Mouse (Mus musculus): Measurements from ENCODE around the gene Ninj2.
"Not testable (repeated sequence)": the region's sequence is repeated elsewhere in the genome, so short reads cannot be mapped to it uniquely, and the experiment has no call there.

Ninj2 gene

DNA sequence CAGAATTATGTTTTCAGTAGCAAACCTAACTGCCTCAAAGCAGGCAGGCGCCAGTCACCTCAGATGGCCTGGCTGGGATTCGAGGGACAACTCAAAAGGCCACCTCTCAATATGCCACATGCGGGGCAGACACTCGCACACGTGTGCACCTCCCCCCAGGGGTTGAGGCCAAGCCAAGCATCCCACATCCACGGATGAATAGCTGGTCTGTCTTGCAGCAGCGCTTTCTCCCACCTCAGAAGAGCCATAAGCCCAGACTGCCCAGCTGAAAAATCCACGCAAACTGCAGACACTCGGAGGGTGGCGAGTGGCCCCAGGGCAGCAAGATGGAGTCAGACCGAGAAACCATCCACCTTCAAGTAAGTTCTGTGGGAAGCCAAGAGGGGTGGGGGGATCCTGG, at the start of gene Ninj2:
TSS of gene Ninj2 (plus strand) at position 251 of the 400 bp plus-strand sequence.
- no peak for DNase-seq

GRCm38 (mm10) chr6:120045406-120045805, 47.7 kb upstream of the Ninj2 start:
- DNase-seq: no peak

- no peak for DNase-seq
Observed at GRCm38 (mm10) chr6:120047705-120048292, 45.4 kb upstream of the Ninj2 start.

GRCm38 (mm10) chr6:120054412-120054811, 38.7 kb upstream of the Ninj2 start:
- DNase-seq: no peak

- DNase-seq: no peak
Observed at GRCm38 (mm10) chr6:120055666-120056540, 37.2 kb upstream of the Ninj2 start.

GRCm38 (mm10) chr6:120062934-120063333, 30.2 kb upstream of the Ninj2 start:
- no peak for DNase-seq

DNA sequence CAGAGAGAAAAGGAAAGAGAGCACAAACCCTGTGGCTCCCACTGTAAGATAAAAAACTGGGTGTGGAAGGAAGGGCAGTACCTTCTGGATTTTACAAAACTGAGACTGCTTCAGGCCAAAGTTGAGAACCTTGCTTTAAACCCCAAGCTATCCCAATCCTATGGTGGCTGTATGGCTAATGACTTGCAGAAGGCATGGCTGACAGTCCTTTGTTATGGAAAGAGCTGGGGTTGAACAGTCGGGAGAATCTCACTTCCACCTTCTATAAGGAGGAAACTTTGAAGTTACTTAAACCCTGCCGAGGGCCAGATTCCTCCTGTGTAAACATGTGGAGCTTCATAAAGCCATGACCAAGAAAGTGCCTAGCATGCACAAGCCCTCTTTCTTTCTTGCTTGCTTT, 28.5 kb upstream of the Ninj2 start:
- DNase-seq: no peak

DNA sequence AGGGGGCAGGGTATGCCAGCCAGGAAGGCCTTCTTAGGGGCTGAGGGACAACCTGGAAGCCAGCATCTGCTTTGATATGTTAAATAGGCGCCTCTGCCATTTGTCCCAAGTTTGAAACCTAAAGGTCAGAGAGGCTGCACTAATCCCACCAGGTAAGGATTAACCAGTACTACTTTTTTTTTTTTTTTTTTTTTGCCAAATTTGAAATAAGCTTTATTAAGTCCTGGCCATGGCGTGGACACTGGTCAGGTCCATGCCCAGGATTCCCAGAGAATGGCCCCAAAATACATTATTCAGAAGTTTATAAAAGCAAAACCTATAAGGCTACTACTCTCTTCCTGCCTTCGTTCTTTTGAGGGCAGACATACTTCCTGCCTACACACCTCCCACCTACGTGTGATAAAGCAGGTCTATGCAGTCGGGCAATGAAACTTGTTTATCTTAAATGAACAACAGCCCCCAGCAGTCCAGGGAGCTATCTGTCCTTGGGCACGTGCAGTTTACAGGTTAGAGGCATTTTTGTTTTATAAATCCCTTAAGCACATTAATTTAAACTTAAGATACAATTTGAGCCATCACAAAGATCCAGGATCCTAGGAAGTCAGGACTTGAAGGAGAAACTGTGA, 27.5 kb upstream of the Ninj2 start:
- no peak for DNase-seq

DNA sequence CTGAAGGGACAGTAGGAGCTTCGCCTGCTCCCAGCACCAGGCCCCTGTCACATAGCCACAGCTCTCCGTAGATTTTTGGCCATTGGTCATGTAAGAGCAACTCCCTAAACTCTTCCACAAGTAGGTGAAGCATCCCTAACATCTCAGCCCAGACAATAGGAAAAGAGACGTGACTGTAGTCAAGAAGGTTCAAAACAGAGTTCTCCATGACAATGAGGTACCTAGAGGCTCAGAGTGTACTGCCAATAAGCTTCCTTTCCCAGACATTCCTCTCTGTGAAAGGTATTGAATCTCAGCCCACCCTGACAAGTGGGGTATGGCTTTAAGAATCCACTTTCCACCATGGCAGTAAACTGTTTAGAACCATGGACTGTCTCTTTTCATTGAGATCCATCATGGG, 23.6 kb upstream of the Ninj2 start:
- no peak for DNase-seq

GRCm38 (mm10) chr6:120072630-120073029, 20.5 kb upstream of the Ninj2 start:
- no peak for DNase-seq

- no peak for DNase-seq
Observed at GRCm38 (mm10) chr6:120076619-120077450, 16.3 kb upstream of the Ninj2 start.

- DNase-seq: no peak
Observed at GRCm38 (mm10) chr6:120079547-120079946, 13.6 kb upstream of the Ninj2 start.

DNA sequence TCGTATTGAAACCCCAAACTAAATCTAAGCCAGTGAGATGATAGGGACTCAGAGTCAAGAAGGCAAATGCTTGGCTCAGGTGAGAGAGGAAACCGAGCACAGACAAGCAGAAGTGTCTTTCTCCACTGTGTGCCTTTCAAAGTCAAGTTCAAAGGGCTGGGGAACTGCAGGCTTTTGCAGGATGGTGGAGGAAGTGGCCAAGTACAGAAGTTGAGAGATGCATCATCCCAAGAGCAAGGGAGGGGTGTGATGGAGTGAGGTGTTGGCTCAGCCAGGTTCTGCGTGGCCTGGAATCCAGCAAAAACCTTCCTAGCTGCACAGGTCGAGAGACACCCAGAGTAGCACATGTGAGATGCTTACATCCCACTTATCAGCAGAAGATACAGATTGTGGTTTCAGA, 11.6 kb upstream of the Ninj2 start:
- no peak for DNase-seq

GRCm38 (mm10) chr6:120082251-120082950, 10.7 kb upstream of the Ninj2 start:
- no peak for DNase-seq

GRCm38 (mm10) chr6:120082951-120083411, 10.2 kb upstream of the Ninj2 start:
- DNase-seq: no peak

DNA sequence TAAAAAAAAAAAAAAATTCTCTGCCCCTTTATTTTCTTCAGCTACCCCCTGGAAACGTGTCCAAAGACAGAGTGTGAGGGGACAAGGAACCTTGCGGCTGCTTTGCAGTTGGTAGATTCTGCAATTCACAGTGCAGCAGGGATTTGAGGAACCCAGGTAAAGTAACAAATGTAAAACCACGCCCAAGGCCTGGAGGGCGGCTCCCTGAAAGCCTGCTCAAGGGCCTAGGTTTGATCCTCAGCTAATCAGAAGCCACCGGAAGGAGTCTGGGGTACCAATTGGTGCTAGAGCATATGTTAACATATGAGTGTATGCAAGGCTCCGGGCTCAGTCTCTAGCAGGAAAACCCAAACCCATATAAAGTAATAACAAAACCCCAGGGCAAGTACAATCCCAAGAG, 9.7 kb upstream of the Ninj2 start:
- DNase-seq: peak in 1 of 2 experiments; percentile 27

DNA sequence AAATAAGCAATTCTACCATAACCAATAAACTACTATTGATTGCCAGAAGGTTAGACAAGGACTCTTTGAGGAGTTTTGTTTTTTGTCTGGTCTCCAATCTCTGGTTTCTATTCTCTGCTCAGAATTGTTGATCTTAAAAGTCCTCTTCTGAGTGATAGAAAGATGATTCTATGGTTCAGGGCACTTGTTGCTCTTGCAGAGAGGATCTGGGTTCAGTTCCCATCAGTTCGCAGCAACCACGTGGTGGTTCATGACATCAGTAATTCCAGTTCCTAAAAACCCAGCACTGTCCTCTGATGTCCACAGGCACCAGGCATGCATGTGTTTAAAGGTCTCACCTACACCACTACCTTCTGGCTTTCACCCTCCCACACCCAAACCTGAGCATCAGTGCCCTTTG, 8.2 kb upstream of the Ninj2 start:
- DNase-seq: no peak

GRCm38 (mm10) chr6:120085832-120086231, 7.3 kb upstream of the Ninj2 start:
- DNase-seq: no peak

GRCm38 (mm10) chr6:120087041-120087440, 6.1 kb upstream of the Ninj2 start:
- DNase-seq: not testable (repeated sequence)

GRCm38 (mm10) chr6:120090712-120091248, 2.4 kb upstream of the Ninj2 start:
- no peak for DNase-seq

- DNase-seq: no peak
Observed at GRCm38 (mm10) chr6:120091956-120092355, 1.2 kb upstream of the Ninj2 start.

Measured in spleen, adult 18-20 months (tissue).